Mouse (Mus musculus): Measurements from ENCODE around the gene Defb42. TPM values are rescaled to one million over a fixed set of nuclear protein-coding genes. Genes with fewer than 3 reads are reported as not detected.

Gene Defb42
- not detected in 2 replicates for polyA plus RNA-seq (2011; ENCODE audit: insufficient read depth, insufficient read length, low read depth, missing spikeins)

DNA sequence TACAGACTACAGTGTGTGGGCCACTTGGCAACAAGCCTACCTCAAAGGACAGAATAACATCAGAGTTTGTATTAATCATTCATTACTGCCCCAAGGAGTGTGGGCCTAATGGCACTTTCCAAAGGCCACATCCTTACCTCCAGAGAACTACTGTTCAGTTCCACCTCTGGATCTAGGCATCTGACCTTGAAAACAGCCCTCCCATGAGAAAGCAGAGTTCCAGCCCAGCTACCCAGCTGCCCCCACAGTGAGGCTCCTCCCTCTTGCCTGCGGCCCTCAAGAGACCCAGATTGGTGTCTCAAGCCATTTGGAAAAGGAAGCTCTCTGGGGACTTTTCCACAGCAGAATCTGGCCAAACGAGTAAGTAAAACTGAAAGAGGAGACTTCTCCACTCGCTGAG lies at the start of gene Defb42:
Defb42 (plus strand) TSS at position 301 of the 400 bp plus-strand sequence.
- TF ChIP-seq CTCF (IDR thresholded peaks at IDR 0.05; ENCODE audit: low read depth, low read length) = no peak
- TF ChIP-seq EP300 (IDR thresholded peaks at IDR 0.05; ENCODE audit: insufficient read depth, low read depth, low read length) = no peak
- TF ChIP-seq POLR2A (IDR thresholded peaks at IDR 0.05; ENCODE audit: insufficient read depth, low read length) = no peak
- Histone ChIP-seq H3K4me1 (ENCODE audit: control insufficient read depth, insufficient read depth, low read length) (peaks cover 2% of the 10 kb centered on the region), H3K9me3 (replicated peaks; ENCODE audit: control insufficient read depth, insufficient read depth, low read length, poor library complexity, severe bottlenecking) (no peaks in the 10 kb centered on the region), H3K9ac (ENCODE audit: low read depth, poor library complexity, severe bottlenecking) (no peak within 1 kb of the TSS), H3K27ac (ENCODE audit: insufficient read depth, low read length) (no peak within 1 kb of the TSS), H3K27me3 (ENCODE audit: control insufficient read depth, insufficient read depth, low read length, poor library complexity, severe bottlenecking) (no peaks in the 10 kb centered on the region), H3K36me3 (ENCODE audit: control insufficient read depth, insufficient read depth, low read length, poor library complexity, severe bottlenecking) (no peaks in the 10 kb centered on the region), H3K4me3 (ENCODE audit: low read depth, low read length) (no peak within 1 kb of the TSS)

DNA sequence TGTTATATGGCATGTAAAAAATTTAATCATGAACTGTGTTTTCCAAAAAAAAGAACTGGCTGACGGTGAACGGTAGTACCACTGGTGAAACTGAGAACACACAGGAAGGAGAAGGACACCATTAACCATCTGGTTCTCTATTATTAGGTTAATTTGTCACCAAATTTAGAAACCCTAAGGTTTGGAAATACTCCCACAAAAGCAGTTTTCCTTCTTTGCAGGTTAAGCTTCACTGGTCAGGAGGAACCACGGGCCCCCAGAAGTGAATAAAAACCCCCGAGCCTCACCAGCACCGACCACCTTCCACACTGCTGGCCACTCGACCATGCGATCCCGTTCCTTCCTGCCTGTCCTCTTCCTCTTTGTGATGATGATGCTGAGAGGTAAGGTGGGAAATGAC lies 49.0 kb upstream of the Defb42 start, which contains the start of gene Defb47:
Defb47 (plus strand) TSS at position 301 of the 400 bp plus-strand sequence.
- H3K4me3 ChIP-seq (ENCODE audit: low read depth, low read length) = no peak within 1 kb of the TSS
- TF ChIP-seq CTCF (IDR thresholded peaks at IDR 0.05; ENCODE audit: low read depth, low read length) (no peak), EP300 (IDR thresholded peaks at IDR 0.05; ENCODE audit: insufficient read depth, low read depth, low read length) (no peak), POLR2A (IDR thresholded peaks at IDR 0.05; ENCODE audit: insufficient read depth, low read length) (no peak)
- H3K4me1 ChIP-seq (ENCODE audit: control insufficient read depth, insufficient read depth, low read length) = no peaks in the 10 kb centered on the region
- H3K9me3 ChIP-seq (replicated peaks; ENCODE audit: control insufficient read depth, insufficient read depth, low read length, poor library complexity, severe bottlenecking) = no peaks in the 10 kb centered on the region; the same call in 1 of the 2 replicates
- H3K27me3 ChIP-seq (ENCODE audit: control insufficient read depth, insufficient read depth, low read length, poor library complexity, severe bottlenecking) = no peaks in the 10 kb centered on the region
- no peaks in the 10 kb centered on the region for H3K36me3 ChIP-seq (ENCODE audit: control insufficient read depth, insufficient read depth, low read length, poor library complexity, severe bottlenecking)
- H3K9ac ChIP-seq (ENCODE audit: low read depth, poor library complexity, severe bottlenecking) = no peak within 1 kb of the TSS
- H3K27ac ChIP-seq (ENCODE audit: insufficient read depth, low read length) = no peak within 1 kb of the TSS

DNA sequence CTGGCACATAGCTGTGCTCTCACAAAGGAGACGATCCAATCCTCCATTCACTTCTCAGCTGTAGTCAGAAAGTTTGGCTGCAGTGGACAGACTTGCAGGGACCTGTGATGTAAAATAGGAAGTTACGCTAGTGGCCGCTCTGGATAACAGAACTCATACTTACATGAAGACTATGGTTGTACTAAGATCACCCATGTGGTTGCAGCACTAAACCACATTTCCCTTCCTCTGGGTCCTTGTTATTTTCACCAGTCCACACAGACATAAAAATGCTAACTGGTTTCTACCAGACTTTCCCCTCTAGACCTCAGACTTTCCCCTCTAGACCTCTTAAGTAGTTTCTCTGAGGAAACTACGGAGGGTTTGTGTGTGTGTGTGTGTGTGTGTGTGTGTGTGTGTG lies 47.8 kb upstream of the Defb42 start:
- Histone ChIP-seq H3K4me1 (ENCODE audit: control insufficient read depth, insufficient read depth, low read length) (no peaks in the 10 kb centered on the region), H3K9ac (ENCODE audit: low read depth, poor library complexity, severe bottlenecking) (no peak overlapping the region), H3K27ac (ENCODE audit: insufficient read depth, low read length) (no peak overlapping the region), H3K27me3 (ENCODE audit: control insufficient read depth, insufficient read depth, low read length, poor library complexity, severe bottlenecking) (no peaks in the 10 kb centered on the region), H3K9me3 (replicated peaks; ENCODE audit: control insufficient read depth, insufficient read depth, low read length, poor library complexity, severe bottlenecking) (no peaks in the 10 kb centered on the region; the same call in 1 of the 2 replicates), H3K36me3 (ENCODE audit: control insufficient read depth, insufficient read depth, low read length, poor library complexity, severe bottlenecking) (no peaks in the 10 kb centered on the region), H3K4me3 (ENCODE audit: low read depth, low read length) (no peak overlapping the region)
- TF ChIP-seq POLR2A (IDR thresholded peaks at IDR 0.05; ENCODE audit: insufficient read depth, low read length) = no peak
- no peak for TF ChIP-seq CTCF (IDR thresholded peaks at IDR 0.05; ENCODE audit: low read depth, low read length)
- TF ChIP-seq EP300 (IDR thresholded peaks at IDR 0.05; ENCODE audit: insufficient read depth, low read depth, low read length) = no peak

DNA sequence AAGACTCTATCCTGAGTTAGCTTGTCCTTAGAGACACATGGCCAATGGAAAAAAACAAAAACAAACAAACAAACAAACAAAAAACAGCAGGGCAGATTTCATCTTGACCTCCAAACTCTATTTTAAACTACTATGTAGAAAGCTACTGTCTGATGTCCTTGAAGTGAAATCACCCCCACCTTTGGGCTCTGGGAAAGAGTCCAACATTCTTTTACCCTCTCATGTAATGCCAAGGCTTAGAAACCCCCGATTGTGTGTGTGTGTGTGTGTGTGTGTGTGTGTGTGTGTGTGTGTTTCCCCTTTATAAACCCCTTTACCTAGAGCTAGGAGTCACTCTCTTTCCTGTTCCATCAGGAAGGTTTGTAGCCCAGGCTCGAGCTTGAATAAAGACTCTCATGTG lies 44.2 kb upstream of the Defb42 start:
- Histone ChIP-seq H3K9ac (ENCODE audit: low read depth, poor library complexity, severe bottlenecking) (no peak overlapping the region), H3K27ac (ENCODE audit: insufficient read depth, low read length) (no peak overlapping the region), H3K27me3 (ENCODE audit: control insufficient read depth, insufficient read depth, low read length, poor library complexity, severe bottlenecking) (no peaks in the 10 kb centered on the region), H3K4me3 (ENCODE audit: low read depth, low read length) (no peak overlapping the region), H3K4me1 (ENCODE audit: control insufficient read depth, insufficient read depth, low read length) (no peaks in the 10 kb centered on the region), H3K36me3 (ENCODE audit: control insufficient read depth, insufficient read depth, low read length, poor library complexity, severe bottlenecking) (no peaks in the 10 kb centered on the region), H3K9me3 (replicated peaks; ENCODE audit: control insufficient read depth, insufficient read depth, low read length, poor library complexity, severe bottlenecking) (no peaks in the 10 kb centered on the region; the same call in 1 of the 2 replicates)
- TF ChIP-seq POLR2A (IDR thresholded peaks at IDR 0.05; ENCODE audit: insufficient read depth, low read length) (no peak), CTCF (IDR thresholded peaks at IDR 0.05; ENCODE audit: low read depth, low read length) (no peak), EP300 (IDR thresholded peaks at IDR 0.05; ENCODE audit: insufficient read depth, low read depth, low read length) (no peak)

DNA sequence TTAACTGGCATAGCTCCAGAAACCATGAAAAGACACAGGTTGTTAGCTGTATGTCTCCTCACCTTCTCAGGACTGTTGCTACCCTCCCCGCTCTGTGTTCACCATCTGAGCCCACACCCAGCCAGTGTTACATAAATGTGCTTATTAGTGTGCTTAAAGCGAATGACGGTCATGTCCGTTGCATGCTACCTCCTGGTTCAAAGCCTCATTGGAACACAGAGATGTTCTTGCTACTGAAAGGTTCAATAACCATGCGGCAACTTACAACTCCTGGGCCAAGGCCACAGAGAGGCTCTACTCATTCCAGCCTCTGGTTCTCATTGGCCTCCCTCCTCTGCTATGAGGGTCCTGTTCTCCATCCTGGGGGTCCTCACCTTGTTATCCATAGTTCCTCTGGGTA lies 35.3 kb upstream of the Defb42 start, which contains the start of gene Defb43:
Defb43 (plus strand) TSS at position 301 of the 400 bp plus-strand sequence.
- H3K4me3 ChIP-seq (ENCODE audit: low read depth, low read length) = no peak within 1 kb of the TSS
- no peak within 1 kb of the TSS for H3K27ac ChIP-seq (ENCODE audit: insufficient read depth, low read length)
- no peaks in the 10 kb centered on the region for H3K36me3 ChIP-seq (ENCODE audit: control insufficient read depth, insufficient read depth, low read length, poor library complexity, severe bottlenecking)
- no peaks in the 10 kb centered on the region for H3K4me1 ChIP-seq (ENCODE audit: control insufficient read depth, insufficient read depth, low read length)
- no peak for TF ChIP-seq EP300 (IDR thresholded peaks at IDR 0.05; ENCODE audit: insufficient read depth, low read depth, low read length)
- no peak within 1 kb of the TSS for H3K9ac ChIP-seq (ENCODE audit: low read depth, poor library complexity, severe bottlenecking)
- H3K27me3 ChIP-seq (ENCODE audit: control insufficient read depth, insufficient read depth, low read length, poor library complexity, severe bottlenecking) = no peaks in the 10 kb centered on the region
- no peaks in the 10 kb centered on the region for H3K9me3 ChIP-seq (replicated peaks; ENCODE audit: control insufficient read depth, insufficient read depth, low read length, poor library complexity, severe bottlenecking)

DNA sequence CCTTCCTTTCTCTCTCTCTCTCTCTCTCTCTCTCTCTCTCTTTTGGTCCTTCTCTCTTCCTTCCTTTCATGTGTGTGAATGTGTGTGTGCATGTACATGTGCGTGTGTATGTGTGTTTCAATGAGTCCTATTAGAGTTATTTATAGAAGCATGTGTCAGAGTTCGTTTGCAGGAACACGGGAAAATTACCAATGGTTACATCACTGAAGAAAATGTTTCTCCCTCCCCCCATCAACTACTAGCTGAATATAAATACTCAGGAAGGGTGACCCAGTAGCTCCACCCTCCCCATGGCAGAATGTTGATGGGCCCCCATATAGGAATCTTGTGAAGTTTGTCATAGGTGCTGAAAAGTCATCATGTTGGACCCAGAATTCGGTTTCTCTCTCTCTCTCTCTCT lies 33.7 kb upstream of the Defb42 start:
- Histone ChIP-seq H3K36me3 (ENCODE audit: control insufficient read depth, insufficient read depth, low read length, poor library complexity, severe bottlenecking) (no peaks in the 10 kb centered on the region), H3K9me3 (replicated peaks; ENCODE audit: control insufficient read depth, insufficient read depth, low read length, poor library complexity, severe bottlenecking) (no peaks in the 10 kb centered on the region), H3K27ac (ENCODE audit: insufficient read depth, low read length) (no peak overlapping the region), H3K4me1 (ENCODE audit: control insufficient read depth, insufficient read depth, low read length) (no peaks in the 10 kb centered on the region), H3K4me3 (ENCODE audit: low read depth, low read length) (no peak overlapping the region), H3K9ac (ENCODE audit: low read depth, poor library complexity, severe bottlenecking) (no peak overlapping the region), H3K27me3 (ENCODE audit: control insufficient read depth, insufficient read depth, low read length, poor library complexity, severe bottlenecking) (no peaks in the 10 kb centered on the region)
- no peak for TF ChIP-seq EP300 (IDR thresholded peaks at IDR 0.05; ENCODE audit: insufficient read depth, low read depth, low read length)
- no peak for TF ChIP-seq POLR2A (IDR thresholded peaks at IDR 0.05; ENCODE audit: insufficient read depth, low read length)
- TF ChIP-seq CTCF (IDR thresholded peaks at IDR 0.05; ENCODE audit: low read depth, low read length) = no peak
